Mouse (Mus musculus) lung, embryonic 16.5 days (tissue): ENCODE data around the gene Arhgef5. TPM values are rescaled to one million over a fixed set of nuclear protein-coding genes. Genes with fewer than 3 reads are reported as not detected.

ENCODE experiments used
- polyA plus RNA-seq: library from polyadenylated mRNA; unstranded; fragments of >200 nt; fragmentation: Nextera tagmentation; extraction: Ambion mirVana; gene quantifications from 2 replicates; pipeline ENCODE4 v1.2.1, GENCODE M21; 2015

The Arhgef5 gene
- polyA plus RNA-seq, 1 experiment from 2014 or later = 25.0 TPM

Other genes with a start within 250 kb of the Arhgef5 start
- gene Olfr441, start 159.2 kb upstream of the Arhgef5 start, polyA plus RNA-seq = not detected in 2 replicates
- not detected in 2 replicates for gene Olfr237-ps1, start 119.0 kb upstream of the Arhgef5 start, polyA plus RNA-seq
- gene Olfr437, start 102.3 kb upstream of the Arhgef5 start, polyA plus RNA-seq = not detected in 2 replicates
- not detected in 2 replicates for gene Olfr13, start 93.4 kb upstream of the Arhgef5 start, polyA plus RNA-seq
- gene Olfr435, start 68.4 kb upstream of the Arhgef5 start, polyA plus RNA-seq = not detected in 2 replicates
- gene Olfr434, start 52.6 kb upstream of the Arhgef5 start, polyA plus RNA-seq = not detected in 2 replicates
- not detected in 2 replicates for gene Olfr47, start 34.1 kb upstream of the Arhgef5 start, polyA plus RNA-seq
- 0.09 TPM in 1 of 2 replicates, not detected in the other for gene Nobox, start 44.0 kb downstream of the Arhgef5 start, polyA plus RNA-seq